Mouse (Mus musculus): ENCODE results near the gene Cdca7.

The Cdca7 gene

GRCm38 (mm10) chr2:72475797-72476485 lies at the start of gene Cdca7:
Cdca7 (plus strand) TSS chr2:72476159.
- peak; percentile 72 for ATAC-seq (ENCODE audit: low TSS enrichment)

- ATAC-seq (ENCODE audit: low TSS enrichment), result peak; percentile 62
These were observed 49.2 kb upstream of the Cdca7 start for GRCm38 (mm10) chr2:72426776-72427175.

GRCm38 (mm10) chr2:72427288-72427687 lies 48.7 kb upstream of the Cdca7 start:
- peak; percentile 4; the same call in 1 of the 2 replicates for ATAC-seq (ENCODE audit: low TSS enrichment)

- ATAC-seq (ENCODE audit: low TSS enrichment), result no peak
These were observed 36.9 kb upstream of the Cdca7 start for GRCm38 (mm10) chr2:72438941-72439533.

GRCm38 (mm10) chr2:72441010-72441409 lies 34.9 kb upstream of the Cdca7 start:
- peak; percentile 27; the same call in 1 of the 2 replicates for ATAC-seq (ENCODE audit: low TSS enrichment)

GRCm38 (mm10) chr2:72442825-72443224 lies 33.1 kb upstream of the Cdca7 start:
- ATAC-seq (ENCODE audit: low TSS enrichment), result no peak

- ATAC-seq (ENCODE audit: low TSS enrichment), result no peak
These were observed 32.0 kb upstream of the Cdca7 start for GRCm38 (mm10) chr2:72443960-72444359.

- no peak for ATAC-seq (ENCODE audit: low TSS enrichment)
These were observed 29.9 kb upstream of the Cdca7 start for GRCm38 (mm10) chr2:72446106-72446505.

- ATAC-seq (ENCODE audit: low TSS enrichment), result no peak
These were observed 29.3 kb upstream of the Cdca7 start for GRCm38 (mm10) chr2:72446615-72447014.

- ATAC-seq (ENCODE audit: low TSS enrichment), result no peak
These were observed 22.4 kb upstream of the Cdca7 start for GRCm38 (mm10) chr2:72453563-72453962.

- ATAC-seq (ENCODE audit: low TSS enrichment), result no peak
These were observed 19.8 kb upstream of the Cdca7 start for GRCm38 (mm10) chr2:72456189-72456588.

GRCm38 (mm10) chr2:72464376-72465014 lies 11.5 kb upstream of the Cdca7 start:
- no peak for ATAC-seq (ENCODE audit: low TSS enrichment)

- no peak for ATAC-seq (ENCODE audit: low TSS enrichment)
These were observed 8.4 kb upstream of the Cdca7 start for GRCm38 (mm10) chr2:72467604-72468003.

GRCm38 (mm10) chr2:72471415-72472070 lies 4.4 kb upstream of the Cdca7 start:
- no peak for ATAC-seq (ENCODE audit: low TSS enrichment)

- no peak for ATAC-seq (ENCODE audit: low TSS enrichment)
These were observed 1.2 kb upstream of the Cdca7 start for GRCm38 (mm10) chr2:72474531-72475287.

- no peak for ATAC-seq (ENCODE audit: low TSS enrichment)
These were observed 549 bp upstream of the Cdca7 start for GRCm38 (mm10) chr2:72475423-72475796.

GRCm38 (mm10) chr2:72476486-72477211 lies 690 bp downstream of the Cdca7 start:
- peak; percentile 41; the same call in 1 of the 2 replicates for ATAC-seq (ENCODE audit: low TSS enrichment)

- no peak for ATAC-seq (ENCODE audit: low TSS enrichment)
These were observed 1.3 kb downstream of the Cdca7 start for GRCm38 (mm10) chr2:72477221-72477620.

- no peak for ATAC-seq (ENCODE audit: low TSS enrichment)
These were observed 2.2 kb downstream of the Cdca7 start for GRCm38 (mm10) chr2:72478176-72478575.

- ATAC-seq (ENCODE audit: low TSS enrichment), result no peak
These were observed 3.0 kb downstream of the Cdca7 start for GRCm38 (mm10) chr2:72478921-72479320.

GRCm38 (mm10) chr2:72479818-72480217 lies 3.9 kb downstream of the Cdca7 start:
- ATAC-seq (ENCODE audit: low TSS enrichment), result no peak
